Mouse (Mus musculus): Measurements from ENCODE around the gene Sult4a1.

DNA sequence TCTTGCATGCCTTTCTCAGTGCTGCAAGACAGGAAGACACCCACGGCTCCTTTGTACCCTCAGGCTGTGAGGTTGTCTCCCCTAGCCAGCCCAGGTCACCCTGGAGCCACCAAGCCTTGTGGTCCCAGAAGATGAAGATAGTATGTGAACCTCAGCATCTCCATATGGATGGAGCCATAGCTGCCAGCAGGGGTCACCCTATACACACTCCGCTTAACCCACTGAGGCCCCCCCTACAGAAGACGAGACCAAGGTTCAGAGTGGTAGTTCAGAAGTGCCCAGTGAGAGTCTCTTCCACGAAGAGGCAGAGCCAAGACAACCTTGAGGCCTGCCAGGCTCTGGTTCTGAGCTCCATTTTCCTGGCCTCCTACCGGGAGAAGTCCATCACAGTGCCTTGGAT is 10.2 kb upstream of the Sult4a1 start:
- peak; percentile 46; the same call in 1 of the 2 replicates for TF ChIP-seq CTCF (IDR thresholded peaks at IDR 0.05; ENCODE audit: borderline replicate concordance, insufficient read depth, low read depth, low read length)
- TF ChIP-seq POLR2A (IDR thresholded peaks at IDR 0.05; ENCODE audit: borderline replicate concordance, insufficient read depth, low read length) = no peak

Measured in cerebellum, adult 2 months (tissue).